Mouse (Mus musculus) heart, adult 18-20 months (tissue): Measurements from ENCODE around the gene Flnc. TPM values are rescaled to one million over a fixed set of nuclear protein-coding genes. Genes with fewer than 3 reads are reported as not detected.
A peak's percentile ranks its signal among the peaks of the same experiment; 100 is the strongest.
"Not testable (repeated sequence)": the region's sequence is repeated elsewhere in the genome, so short reads cannot be mapped to it uniquely, and the experiment has no call there.

Experiments used
- DNase-seq, 2 experiments: peaks; one replicate each; pipeline ENCODE4 v3.0.0; 2021 to 2022; ENCODE audit warnings: mixed read lengths in 1 of 2
- long read RNA-seq, 2 experiments: library from polyadenylated mRNA; stranded (forward); transcript quantifications; one replicate each; pipeline ENCODE4 v2.0.0; 2021
- total RNA-seq, 2 experiments: library from RNA; stranded (reverse); gene quantifications; 2 replicates each; pipeline ENCODE4 v1.2.3; 2021

The Flnc gene
- 100 to 1,000 TPM; 215 to 222 TPM for total RNA-seq
- long read RNA-seq, experiment 1, full-length matches to known transcripts = 3 of 50 reads
- long read RNA-seq, experiment 1, partial matches to known transcripts = 46 of 50 reads
- long read RNA-seq, experiment 1, other reads (novel, unspliced or antisense) = 1 of 50 reads
- long read RNA-seq, experiment 2, partial matches to known transcripts = 26 of 28 reads
- long read RNA-seq, experiment 2, other reads (novel, unspliced or antisense) = 2 of 28 reads

DNA sequence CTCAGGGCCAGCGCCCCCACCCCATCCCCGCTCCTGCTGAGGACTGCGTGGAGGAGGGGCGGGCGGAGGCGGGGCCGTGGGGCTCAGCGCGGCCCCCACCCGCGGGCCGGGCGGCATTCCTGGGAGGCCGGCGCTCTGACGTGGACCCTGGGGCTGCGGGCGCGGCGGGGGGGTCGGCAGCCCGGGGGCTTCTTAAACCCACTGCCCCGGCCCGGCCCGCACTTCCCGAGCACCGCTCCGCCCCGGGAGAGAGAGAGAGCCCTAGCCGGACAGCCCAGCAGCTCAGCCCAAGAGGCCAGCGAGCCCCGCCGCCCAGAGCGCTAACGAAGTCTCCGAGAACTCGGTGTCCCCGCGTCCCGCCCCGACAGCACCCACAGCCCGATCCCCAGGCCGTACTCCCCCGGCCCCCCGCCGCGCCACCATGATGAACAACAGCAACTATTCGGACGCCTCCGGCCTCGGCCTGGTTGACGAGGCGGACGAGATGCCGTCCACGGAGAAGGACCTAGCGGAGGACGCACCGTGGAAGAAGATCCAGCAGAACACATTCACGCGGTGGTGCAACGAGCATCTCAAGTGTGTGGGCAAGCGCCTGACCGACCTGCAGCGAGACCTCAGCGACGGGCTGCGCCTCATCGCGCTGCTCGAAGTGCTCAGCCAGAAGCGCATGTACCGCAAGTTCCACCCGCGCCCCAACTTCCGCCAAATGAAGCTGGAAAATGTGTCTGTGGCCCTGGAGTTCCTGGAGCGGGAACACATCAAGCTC lies at the start of gene Flnc:
Gene Flnc, plus strand, starts transcription at position 219 of the 766 bp plus-strand sequence.
- peak; percentile 65 to 74 for DNase-seq

DNA sequence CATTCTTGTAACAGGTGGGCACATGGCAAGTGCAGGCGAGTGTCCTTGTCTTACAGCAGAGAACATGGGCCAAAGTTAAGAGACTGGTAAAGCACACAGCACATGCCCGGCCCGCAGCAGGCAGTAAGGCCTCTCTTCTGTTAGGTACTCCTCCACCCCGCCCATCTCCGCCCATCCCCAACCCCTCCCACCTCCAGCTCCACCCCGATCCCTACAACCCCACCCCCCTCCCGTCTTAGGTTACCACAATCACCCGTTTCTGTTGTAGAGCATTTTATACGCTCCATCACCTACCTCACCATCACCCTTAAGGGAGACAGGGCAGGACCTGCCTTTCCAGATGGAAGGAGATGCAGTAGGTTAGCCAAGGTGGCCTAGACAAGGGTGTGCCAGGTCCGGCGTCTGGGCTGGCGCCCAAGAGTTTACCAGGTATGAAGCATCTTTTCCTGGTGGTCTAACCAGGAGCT lies 45.0 kb upstream of the Flnc start, which contains the start of gene Opn1sw:
Gene Opn1sw, minus strand, starts transcription at position 417 of the 467 bp plus-strand sequence.
- no peak for DNase-seq

DNA sequence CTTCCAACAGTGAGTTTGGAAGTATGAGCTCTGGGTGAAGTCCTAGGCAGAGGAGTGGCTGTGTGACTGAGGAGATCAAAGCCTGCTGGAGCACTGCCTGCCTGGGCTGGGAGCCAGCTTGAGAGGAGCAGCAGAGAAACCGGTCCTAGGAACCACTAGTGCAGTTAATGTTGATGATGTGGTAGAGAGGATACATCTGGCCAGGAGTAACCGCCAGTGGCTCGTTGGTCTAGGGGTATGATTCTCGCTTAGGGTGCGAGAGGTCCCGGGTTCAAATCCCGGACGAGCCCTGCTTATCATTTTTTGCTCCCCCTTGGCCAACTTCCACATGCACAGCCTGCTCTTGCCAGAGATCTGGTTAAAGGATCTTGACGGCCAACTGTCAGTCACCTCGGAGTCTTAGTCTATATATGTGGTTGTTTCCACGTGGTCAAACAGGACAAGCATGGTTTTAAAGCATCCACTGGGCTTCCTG lies 44.4 kb upstream of the Flnc start:
- peak; percentile 94 to 96 for DNase-seq

DNA sequence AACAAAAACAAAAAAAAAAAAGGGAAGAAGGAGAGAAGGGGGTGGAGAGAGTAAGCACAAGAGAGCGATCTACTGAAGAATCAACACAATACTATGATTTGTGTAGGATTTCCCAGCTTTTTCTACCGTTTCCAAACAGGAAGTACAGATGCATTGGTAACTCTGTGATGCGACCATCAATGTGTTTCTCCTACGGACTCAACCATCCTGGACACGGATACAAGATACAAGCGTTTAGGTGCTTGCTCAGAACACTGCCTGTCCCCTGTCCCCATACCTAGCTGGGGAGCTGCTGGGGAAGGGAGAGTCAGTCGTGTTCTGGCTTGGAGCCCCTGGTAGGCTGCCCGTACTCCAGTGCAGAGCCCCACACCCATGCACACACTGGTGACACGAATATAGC lies 43.6 kb upstream of the Flnc start:
- peak in 1 of 2 experiments; percentile 10 for DNase-seq

DNA sequence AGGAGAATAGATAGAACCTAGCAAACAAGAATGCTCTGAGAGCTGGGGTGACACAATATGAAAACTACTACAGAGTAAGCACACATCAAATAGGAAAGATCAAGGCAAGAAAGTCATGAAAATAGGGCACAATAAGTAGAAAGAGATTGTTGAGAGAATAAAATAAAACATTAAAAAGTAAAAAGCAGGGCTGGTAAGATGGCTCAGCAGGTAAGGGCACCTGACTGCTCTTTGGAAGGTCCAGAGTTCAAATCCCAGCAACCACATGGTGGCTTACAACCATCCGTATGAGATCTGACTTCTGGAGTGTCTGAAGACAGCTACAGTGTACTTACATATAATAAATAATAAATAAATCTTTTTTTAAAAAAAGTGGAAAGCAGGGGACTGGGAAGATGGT lies 42.6 kb upstream of the Flnc start:
- not testable (repeated sequence) for DNase-seq

DNA sequence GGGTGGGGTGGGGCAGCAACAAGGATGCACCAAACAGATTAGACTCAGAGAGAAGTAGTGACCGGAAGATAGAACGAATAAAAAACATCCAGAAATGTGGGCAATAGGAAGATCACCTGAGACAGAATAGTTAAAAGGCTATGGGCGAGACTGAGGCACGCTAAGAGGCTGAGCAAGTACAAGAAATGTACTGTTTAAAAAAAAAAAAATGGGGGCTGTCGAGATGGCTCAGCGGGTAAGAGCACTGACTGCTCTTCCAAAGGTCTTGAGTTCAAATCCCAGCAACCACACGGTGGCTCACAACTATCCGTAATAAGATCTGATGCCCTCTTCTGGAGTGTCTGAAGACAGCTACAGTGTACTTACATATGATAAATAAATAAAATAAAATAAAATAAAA lies 41.8 kb upstream of the Flnc start:
- not testable (repeated sequence) for DNase-seq

DNA sequence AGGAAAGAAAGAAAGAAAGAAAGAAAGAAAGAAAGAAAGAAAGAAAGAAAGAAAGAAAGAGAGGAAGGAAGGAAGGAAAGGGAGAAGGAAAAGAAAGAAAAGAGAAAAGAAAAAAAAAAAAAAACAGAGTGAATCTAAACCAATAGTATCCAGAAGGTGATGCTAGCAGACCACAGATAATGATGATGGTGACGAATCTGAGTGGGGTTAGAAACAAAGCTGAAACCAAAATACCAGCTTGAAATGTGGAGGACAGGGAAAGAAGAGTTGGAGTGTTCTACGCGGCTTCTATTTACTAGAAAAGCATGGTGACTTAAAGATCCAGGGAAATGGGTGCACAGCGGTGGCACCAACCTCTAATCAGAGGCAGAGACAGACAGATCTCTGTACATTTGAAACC lies 41.3 kb upstream of the Flnc start:
- DNase-seq = no peak

DNA sequence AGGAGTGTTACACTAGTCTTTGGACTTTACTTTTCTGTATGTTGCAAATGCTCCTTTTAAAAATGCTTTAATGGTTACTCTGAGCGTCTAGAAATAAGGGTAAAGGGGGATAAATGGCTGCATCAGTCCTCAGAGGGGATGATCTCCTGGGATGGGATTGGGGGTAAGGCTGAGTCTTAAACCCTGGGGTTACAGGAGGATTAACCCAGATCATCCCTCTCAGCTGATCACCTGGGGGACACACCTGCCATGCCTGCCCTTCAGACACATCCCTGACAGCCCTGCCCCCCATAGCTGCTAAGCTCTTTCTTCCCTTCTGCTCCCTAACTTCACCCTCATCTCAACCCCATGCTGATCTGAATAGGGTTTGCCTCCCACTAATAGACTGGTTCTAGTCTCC lies 38.8 kb upstream of the Flnc start:
- no peak for DNase-seq

DNA sequence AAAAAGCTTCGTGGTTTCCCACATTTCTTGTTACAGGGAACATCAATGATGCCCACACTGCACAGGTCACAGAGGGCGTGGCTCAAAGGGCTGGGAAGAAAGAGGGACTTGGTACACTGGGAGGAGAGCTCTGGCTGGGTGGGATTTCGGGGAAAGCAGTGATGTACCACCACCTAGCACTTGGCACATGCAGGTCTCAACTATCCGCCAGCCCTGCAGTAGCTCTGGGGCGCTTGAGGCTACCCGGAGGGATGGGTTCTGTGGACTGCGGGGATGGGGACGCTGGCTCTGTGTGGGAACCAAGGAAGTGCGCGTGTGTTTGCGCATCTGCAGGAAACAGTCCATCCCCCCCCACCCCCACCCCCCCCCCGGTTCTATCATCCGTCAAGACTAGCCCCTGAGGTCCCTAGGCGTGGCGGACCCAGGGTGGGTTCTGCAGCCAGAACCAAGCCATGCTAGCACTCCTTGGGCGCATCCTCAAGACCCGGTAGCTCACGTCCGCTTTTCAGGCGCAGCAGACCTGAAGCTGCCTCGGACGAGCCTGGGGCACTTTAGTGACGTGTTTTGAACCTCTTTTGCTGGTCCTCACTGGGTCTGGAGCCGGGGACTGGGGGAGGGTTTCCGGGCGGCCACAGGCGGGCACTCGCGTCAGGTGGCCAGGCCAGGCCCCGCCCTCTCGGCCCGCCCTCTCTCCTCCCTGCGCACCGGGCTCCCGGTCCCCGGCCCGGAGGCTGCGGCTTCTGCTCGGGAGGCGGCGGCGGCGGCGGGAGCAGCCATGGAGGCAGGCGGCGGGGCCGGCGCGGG lies 36.9 kb upstream of the Flnc start, which contains the start of gene Ccdc136:
Gene Ccdc136, plus strand, starts transcription at position 400 of the 804 bp plus-strand sequence.
- DNase-seq = peak; percentile 76 to 81

DNA sequence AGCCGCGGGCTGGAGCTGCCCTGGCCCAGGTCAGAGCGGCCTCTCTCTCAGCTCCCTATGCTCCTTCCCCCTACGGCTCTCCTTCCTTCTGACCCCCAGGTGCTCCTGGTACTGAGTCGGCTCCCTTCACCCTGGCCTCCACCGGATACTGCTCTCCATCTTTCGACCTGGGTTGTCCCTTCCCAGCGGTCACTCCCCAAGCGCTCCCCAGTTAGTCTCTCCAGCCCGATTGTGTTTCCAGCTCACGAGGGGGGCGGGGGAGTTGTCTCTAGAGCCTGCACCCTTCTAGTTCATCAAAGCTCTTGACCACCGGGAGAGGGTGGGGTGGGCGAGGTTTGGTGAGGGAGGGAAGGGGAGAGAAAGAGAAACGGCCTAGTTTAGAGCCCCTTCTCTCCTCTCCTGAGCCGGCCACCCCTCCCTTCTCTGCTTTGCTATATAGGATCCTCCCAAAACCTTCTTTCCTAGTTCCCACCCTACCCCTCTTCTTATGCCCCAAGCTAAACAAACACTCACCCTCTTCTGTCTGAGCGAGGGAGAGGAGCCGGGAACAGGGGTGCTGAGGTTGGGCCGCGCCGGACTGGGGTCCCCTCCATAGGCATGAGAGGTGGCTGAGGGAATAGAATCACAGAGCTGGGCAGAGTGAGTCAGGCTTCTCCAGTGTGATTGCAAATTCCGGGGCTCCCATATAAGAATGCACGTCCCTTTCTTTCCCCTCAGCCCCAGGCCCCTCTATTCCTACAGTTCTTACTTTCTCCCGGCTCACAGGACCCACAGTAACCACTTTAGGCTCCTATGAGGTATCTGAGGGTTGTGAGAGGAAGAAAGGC lies 36.1 kb upstream of the Flnc start:
- no peak for DNase-seq

DNA sequence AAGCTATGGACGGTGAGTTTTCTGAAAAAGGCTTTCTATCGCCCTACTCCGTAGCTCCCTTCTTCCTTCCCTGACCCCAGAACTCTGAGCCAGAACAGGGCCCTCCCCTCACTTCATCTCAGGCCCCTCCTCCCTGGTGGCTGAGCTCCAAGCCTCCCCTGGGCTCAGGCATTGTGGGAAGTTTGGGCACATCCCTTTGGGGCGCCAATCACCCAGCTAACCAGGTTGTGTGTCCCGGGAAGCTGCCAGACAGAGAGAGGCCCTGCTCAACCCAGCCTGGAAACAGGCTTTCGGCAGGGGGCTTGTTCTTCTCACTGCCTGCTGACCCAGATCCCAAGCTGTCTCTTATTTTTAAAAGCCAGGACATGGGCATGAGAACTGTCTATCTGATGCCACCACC lies 35.5 kb upstream of the Flnc start:
- DNase-seq = no peak

DNA sequence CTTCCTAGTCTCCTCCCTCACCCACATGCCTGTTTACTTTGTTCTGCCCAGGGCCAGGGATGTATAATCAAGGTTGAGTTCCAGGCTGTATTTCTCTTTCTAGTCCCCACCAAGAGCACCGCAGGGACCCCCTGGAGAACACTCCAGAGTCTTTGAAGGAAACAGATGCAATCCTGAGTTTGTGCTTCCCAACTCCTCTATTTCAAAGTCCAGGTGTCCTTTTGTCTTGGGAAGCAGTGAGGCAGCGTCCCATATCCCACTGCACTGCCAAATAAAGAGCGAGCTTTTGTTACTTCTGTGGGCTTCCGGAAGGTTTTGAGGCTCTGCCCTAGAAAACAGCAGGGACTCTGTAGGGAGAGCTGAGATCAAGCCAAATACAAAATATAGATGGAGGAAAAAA lies 33.2 kb upstream of the Flnc start:
- DNase-seq = no peak

DNA sequence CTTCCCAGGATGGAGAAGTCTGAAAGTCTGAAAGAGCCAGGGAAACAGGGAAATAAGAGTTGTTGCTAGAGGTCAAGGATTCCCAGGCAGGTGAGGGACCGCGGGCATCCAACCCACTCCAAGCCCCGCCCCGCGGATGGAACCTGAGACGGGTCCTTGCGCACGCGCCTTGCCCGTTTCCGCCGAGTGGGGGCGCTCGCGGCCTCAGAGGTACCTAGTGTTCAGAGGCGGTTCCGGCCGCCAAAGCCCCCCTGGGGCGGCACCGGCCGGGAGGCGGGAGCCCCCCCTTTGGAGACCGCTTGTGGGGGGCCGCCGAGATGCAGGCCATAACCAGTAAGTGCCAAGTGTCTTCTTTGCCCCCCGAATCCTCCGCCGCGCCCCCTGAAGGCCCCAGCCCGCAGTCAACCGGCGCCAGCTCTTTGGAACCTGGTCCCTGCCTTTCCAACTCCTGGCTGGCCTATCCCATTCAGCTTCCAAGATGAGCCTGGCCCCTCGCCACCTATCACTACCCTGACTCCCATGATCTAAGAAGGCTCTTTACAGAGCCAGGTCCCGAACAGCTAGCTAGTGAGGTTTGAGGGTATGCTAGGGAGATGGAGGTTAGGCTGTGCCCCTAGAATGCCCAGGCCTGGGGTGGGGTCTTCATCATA lies 30.2 kb upstream of the Flnc start:
- DNase-seq = no peak

DNA sequence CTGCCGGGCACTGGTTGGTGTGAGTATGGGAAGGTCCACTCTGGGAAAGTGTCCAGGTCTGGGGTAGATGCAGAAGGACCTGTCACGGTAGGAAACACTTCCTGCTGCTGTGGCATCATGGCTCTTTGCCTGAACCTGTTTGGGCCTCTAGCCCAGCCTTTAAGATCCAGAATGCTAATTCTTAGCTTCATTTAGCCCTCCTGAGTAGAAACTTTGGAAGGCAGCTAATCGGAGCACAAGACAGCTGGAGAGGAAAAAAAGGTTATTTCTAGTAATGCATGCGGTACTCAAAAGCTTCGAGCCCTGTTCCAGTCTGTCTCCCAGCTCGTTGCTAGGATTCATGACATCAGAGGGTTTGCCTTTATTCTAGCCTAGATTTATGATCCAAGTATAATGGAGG lies 26.6 kb upstream of the Flnc start:
- no peak for DNase-seq

DNA sequence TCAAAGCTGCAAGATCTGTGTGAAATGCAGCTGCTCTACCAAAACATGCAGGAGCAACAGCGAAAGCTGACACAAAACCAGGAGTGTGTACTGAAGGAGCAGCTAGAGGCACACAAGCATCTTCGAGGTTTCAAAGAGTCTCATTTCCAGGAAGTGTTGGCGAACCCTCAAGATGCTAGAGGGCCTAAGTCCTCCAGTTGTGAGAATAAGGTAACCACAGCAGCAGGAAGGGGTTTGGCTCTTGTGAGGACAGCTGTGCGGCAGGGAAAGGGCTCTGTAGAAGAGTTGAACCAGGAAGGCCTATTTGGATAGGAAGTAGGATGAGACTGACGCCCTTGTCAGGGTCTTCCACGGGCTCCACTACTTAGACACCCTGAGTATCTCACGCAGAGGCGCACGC lies 17.6 kb upstream of the Flnc start:
- peak in 1 of 2 experiments; percentile 14 for DNase-seq

DNA sequence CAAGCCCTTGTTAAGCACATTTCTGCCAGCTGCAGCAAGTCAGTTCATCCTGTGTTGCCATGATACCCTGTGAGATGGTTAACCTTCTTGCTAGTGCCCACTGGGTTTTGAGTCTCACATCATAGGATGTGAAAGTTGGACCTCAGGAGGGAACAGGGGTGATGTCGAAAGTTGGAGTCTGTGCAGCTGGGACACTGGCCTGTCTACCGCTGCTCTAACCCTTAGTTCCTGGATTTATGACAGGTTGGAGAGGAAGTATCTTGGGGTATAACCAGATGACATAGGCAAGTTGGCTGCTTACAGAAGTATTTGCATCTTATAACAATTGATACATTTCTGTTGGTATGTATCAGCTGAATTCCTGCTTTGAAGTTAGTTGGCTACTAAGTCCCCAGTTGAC lies 12.5 kb upstream of the Flnc start:
- no peak for DNase-seq

DNA sequence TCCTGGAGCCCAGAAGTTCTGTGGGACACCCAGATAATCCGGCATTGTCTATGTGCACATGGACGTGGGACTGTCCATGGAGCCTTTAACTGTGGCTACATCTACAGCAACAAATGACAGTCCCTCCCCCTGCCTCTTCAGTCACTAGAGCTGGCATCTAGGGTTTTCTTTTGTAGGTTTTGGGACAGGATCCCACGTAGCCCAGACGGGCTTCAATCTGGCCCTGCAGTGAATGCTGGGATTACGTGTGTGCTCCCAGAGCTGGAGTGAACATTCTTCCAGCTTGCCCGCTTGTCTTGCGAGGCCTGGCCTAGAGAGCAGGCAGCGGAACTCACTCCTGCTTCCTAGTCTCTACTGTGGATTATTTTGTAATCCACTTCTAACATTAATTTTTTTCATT lies 7.9 kb upstream of the Flnc start:
- no peak for DNase-seq

DNA sequence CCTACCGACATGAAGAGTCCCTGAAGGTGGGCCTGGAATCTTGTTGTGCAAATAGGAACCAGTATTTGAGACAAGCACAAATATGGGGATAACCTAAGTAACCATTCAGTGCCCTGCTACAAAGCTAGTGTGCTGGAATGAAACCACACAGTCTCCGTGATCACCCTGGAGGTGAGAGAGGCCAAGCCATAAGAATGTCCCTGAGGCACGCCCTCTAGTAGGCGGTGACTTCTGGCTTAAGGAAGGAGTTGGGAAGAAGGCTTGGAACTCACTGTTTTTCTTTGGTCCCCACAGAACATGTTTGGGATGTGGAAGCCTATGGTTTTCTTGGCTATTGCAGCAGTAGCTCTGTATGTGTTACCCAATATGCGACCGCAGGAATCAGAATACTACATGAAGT lies 6.7 kb upstream of the Flnc start:
- DNase-seq = no peak

DNA sequence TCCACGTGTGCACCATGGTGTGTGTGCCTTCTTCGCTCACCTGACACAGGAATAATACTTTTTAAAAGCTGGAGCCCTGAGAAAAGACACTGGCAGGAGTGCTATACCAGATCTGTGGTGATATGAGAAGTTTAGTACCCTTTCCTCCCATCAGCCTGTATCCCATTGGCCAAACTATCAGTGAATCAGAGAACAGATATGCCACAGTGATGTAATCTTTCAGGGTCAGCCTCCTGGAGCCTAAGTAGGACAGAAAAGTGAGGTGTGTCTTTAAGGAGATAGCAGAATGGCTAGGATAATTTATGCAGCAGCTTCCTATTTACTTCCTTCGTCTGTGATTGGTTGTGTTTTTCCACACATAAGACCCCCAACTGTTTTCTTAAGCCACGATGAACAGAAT lies 4.9 kb upstream of the Flnc start:
- no peak for DNase-seq

DNA sequence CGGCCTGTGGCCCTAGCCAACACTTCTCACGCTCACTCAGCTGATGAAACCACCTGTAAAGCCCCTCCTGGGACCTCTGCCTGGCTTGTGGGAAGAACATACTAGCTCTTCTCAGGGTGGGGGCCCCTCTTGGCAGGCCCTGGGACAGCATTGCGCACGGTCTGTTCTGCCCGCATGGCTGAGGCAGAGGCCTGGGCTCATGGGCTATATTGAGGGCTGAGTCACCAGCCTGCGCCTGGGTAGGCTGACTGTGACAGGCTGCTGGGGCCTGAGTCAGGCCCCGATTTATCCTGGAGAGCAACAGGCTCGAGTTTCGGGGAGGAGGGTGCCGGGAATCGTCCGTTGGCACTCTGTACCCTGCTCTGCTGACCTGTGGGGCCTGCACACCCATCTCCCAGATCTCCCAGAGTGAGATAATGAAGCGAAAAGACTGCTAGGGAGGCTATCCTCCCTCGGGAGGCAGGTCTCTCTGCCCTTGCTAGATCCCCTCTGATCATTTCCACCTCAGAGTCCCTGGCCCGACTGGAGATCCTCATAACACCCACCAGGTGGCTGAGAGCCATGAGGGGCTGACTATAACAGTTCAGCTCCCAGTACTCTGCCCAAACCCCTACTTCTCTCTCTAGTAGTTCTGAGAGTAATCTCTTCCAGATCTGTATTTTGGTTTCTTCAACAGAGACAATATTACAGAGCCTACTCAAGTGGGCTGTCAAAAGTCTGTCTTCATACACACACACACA lies 2.2 kb upstream of the Flnc start:
- peak; percentile 32 to 38 for DNase-seq
